Mouse (Mus musculus) brain, embryonic 14.5 days (tissue): ENCODE measurements around the gene Dbi. TPM values are rescaled to one million over a fixed set of nuclear protein-coding genes. Genes with fewer than 3 reads are reported as not detected.
A peak's percentile ranks its signal among the peaks of the same experiment; 100 is the strongest.

ENCODE experiments used
- DNase-seq: peaks from one replicate; pipeline ENCODE4 v3.0.0-alpha.2; 2011; ENCODE audit warnings: low read depth
- CTCF ChIP-seq: fragments of 200-500 bp; IDR thresholded peaks from 2 replicates; pipeline ENCODE4 v1.5.1; 2012; ENCODE audit warnings: inconsistent platforms, mild to moderate bottlenecking, moderate library complexity, borderline replicate concordance; ENCODE audit not compliant: insufficient read depth, insufficient read length; ENCODE audit errors: extremely low read depth
- POLR2A ChIP-seq: fragments of 200-500 bp; IDR thresholded peaks from 2 replicates; pipeline ENCODE4 v1.6.1; 2012; ENCODE audit warnings: mild to moderate bottlenecking, inconsistent platforms, borderline replicate concordance; ENCODE audit not compliant: poor library complexity, insufficient read depth, insufficient read length, severe bottlenecking; ENCODE audit errors: extremely low read depth
- polyA plus RNA-seq: library from polyadenylated mRNA; depleted of rRNA; stranded (reverse); fragments of >200 nt; gene quantifications from 2 replicates; pipeline ENCODE4 v1.2.3, GENCODE M21; 2012

Gene Dbi
- polyA plus RNA-seq, 1 experiment, result 514 TPM

GRCm38 (mm10) chr1:120116106-120116505 is 4.8 kb downstream of the Dbi start:
- TF ChIP-seq CTCF (no peak), POLR2A (no peak)
- DNase-seq, result no peak

- no peak for TF ChIP-seq POLR2A
- no peak for TF ChIP-seq CTCF
- DNase-seq, result peak; percentile 97
Measured at GRCm38 (mm10) chr1:120115671-120116081, 5.2 kb downstream of the Dbi start.

GRCm38 (mm10) chr1:120112251-120113187 is 8.4 kb downstream of the Dbi start:
- DNase-seq, result no peak
- TF ChIP-seq CTCF, result no peak
- no peak for TF ChIP-seq POLR2A

- TF ChIP-seq POLR2A (no peak), CTCF (no peak)
- no peak for DNase-seq
Measured at GRCm38 (mm10) chr1:120111766-120112165, 9.1 kb downstream of the Dbi start.

DNA sequence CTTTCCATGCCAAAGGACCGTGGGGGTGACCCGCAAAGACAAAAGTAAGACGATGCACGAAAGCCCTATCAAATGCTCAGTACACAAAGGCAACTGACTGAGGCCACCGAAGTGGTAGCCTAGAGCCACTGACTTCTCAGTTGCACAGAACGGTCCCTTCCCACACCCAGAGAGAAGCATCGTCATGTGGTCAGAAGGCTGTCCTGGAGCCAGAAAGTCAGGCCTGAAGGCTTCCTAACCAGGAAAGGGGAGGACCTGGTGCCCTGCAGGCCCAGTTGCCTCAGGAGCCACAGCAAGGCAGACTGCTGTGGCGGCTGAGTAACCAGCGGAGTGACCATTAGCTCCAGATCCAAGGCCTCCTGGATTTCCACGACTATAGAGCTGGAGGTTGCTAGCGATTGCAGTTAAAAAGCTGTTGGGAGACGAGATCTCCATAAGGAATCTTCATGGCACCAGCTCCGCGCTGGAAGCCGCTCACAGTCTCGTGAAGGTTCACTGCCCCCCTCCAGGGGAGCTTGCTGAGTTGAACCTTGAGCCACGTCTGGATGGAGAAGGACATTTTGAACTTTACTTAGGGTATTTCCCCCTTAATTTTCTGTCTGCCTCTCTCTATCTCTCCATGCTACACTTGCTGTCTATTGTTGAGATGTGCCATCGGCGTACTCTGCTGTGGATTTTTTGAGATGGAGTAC is 11.0 kb downstream of the Dbi start:
- TF ChIP-seq POLR2A (no peak), CTCF (no peak)
- no peak for DNase-seq

DNA sequence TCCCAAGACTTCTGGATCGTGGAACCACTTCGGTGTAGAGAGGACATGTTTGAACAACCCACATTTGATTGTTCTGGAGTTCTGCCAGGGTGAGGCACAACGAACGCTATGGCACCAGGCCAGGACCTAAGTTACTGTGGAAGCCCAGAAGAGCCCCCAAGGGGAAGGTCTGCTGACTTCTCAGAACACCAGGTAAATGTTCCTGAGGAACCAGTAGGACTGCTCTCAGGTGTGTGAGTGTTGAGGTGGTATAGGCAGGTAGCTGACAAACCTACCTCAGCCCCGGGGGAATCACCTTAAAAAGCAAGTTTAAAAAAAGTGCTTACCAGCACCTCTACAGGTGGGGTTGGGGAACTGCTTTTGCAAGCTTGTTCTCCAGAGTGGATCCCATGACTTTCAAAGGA is 15.3 kb downstream of the Dbi start:
- no peak for DNase-seq
- TF ChIP-seq CTCF (peak; percentile 12; the same call in 1 of the 2 replicates), POLR2A (no peak)

DNA sequence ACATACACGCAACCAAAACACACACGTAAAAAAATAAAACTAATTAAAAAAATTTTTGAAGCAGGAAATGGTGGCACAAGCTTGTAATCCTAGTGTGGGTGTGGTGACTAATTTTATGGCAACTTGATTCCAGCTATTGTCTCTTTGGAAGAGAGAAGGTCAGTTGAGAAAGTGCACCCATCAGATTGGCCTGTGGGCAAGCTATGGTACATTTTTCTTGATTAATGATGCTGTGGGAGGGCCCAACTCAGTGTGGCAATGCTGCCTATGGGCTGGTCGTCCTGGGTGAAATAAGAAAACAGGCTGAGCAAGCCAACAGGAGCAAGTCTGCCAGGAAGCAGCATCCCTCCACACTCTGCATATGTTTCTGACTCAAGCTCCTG is 19.7 kb downstream of the Dbi start:
- TF ChIP-seq POLR2A, result no peak
- no peak for TF ChIP-seq CTCF
- no peak for DNase-seq

GRCm38 (mm10) chr1:120100456-120101226 is 20.2 kb downstream of the Dbi start:
- TF ChIP-seq CTCF (no peak), POLR2A (no peak)
- DNase-seq, result no peak

GRCm38 (mm10) chr1:120099483-120099882 is 21.4 kb downstream of the Dbi start:
- TF ChIP-seq POLR2A (no peak), CTCF (no peak)
- no peak for DNase-seq

- TF ChIP-seq POLR2A (no peak), CTCF (peak; percentile 67; the same call in 1 of the 2 replicates)
- peak; percentile 66 for DNase-seq
Measured at GRCm38 (mm10) chr1:120098327-120098726, 22.6 kb downstream of the Dbi start.

DNA sequence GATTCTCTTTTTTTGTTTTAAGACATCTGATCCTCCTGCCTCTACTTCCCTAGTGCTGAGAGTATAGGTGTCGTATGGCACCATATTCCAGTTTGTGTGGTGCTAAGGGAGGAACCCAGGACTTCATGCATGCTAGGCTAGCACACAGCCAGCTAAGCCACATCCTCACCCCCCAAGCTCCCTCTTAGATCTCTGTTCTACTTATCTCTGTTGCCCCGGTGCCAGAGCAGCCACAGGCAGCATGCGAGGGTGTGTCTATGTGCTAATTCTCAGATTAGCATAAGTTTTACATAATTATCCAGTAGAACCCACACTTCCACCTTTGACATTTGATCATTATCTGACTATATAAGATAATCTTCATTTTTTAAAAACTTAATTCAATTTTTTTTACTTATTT is 26.0 kb downstream of the Dbi start:
- DNase-seq, result no peak
- no peak for TF ChIP-seq CTCF
- no peak for TF ChIP-seq POLR2A
